In genomic region chrX:36989752-36990404, GRCm38 (mm10) we compare ENCODE assay signal across 8 mouse cellular contexts. TPM values are rescaled to one million over a fixed set of nuclear protein-coding genes. Genes with fewer than 3 reads are reported as not detected.
DNase-seq lines count a peak whose midpoint lies in the region; ATAC-seq and TF ChIP-seq lines count a peak whose summit lies in the region.

No protein-coding gene starts in this region.

- H3K27me3 ChIP-seq in forebrain, embryonic 13.5 days: no peaks in the 10 kb centered on the region
- no peaks in the 10 kb centered on the region for H3K27me3 ChIP-seq in liver, embryonic 13.5 days

- H3K4me2 ChIP-seq in forebrain, embryonic 13.5 days: peak overlapping the region; percentile 64
- peak overlapping the region; percentile 73 for H3K4me2 ChIP-seq in liver, embryonic 13.5 days

- peaks cover 12% of the 10 kb centered on the region for H3K4me1 ChIP-seq in bone marrow macrophage, adult 2 months (ENCODE audit: control insufficient read depth, insufficient read depth, low read length)
- no peaks in the 10 kb centered on the region for H3K4me1 ChIP-seq in forebrain, embryonic 13.5 days
- no peaks in the 10 kb centered on the region for H3K4me1 ChIP-seq in liver, embryonic 13.5 days (replicated peaks)

- peak overlapping the region; percentile 71 for H3K9ac ChIP-seq in forebrain, embryonic 13.5 days
- peak overlapping the region; percentile 53; the same call in 1 of the 2 replicates for H3K9ac ChIP-seq in liver, embryonic 13.5 days

- no peaks in the 10 kb centered on the region for H3K36me3 ChIP-seq in forebrain, embryonic 13.5 days (ENCODE audit: poor library complexity, severe bottlenecking)
- H3K36me3 ChIP-seq in liver, embryonic 13.5 days: no peaks in the 10 kb centered on the region

- no peak for TF ChIP-seq CTCF in left cerebral cortex, adult 2 months (IDR thresholded peaks at IDR 0.05)
- no peak for TF ChIP-seq CTCF in bone marrow macrophage, adult 2 months (IDR thresholded peaks at IDR 0.05; ENCODE audit: low read depth, low read length)

- H3K9me3 ChIP-seq in forebrain, embryonic 13.5 days (replicated peaks): no peaks in the 10 kb centered on the region
- no peaks in the 10 kb centered on the region for H3K9me3 ChIP-seq in liver, embryonic 13.5 days (replicated peaks)

- 23% methylated on average over 7 of the region's 11 CpGs for WGBS in forebrain, embryonic 13.5 days
- 23% methylated on average over 7 of the region's 11 CpGs for WGBS in liver, embryonic 13.5 days (ENCODE audit: insufficient replicate concordance)

- intact Hi-C loops in left cerebral cortex, adult 2 months (cut with DNase I): loop anchor here (5.0 kb wide), 1 partner anchor 32 kb away; no protein-coding TSS in a partner anchor
- intact Hi-C loops in left cerebral cortex, postnatal 4 days (cut with DNase I): no loop called here

- ATAC-seq in forebrain, embryonic 13.5 days: peak; percentile 50
- ATAC-seq in liver, embryonic 13.5 days (ENCODE audit: low read depth): peak; percentile 37; the same call in 1 of the 2 replicates

- no peak overlapping the region for H3K27ac ChIP-seq in left cerebral cortex, adult 2 months
- H3K27ac ChIP-seq in bone marrow macrophage, adult 2 months (ENCODE audit: insufficient read depth, low read depth, low read length): no peak overlapping the region
- H3K27ac ChIP-seq in forebrain, embryonic 13.5 days: peak overlapping the region; percentile 75; the same call in 1 of the 2 replicates
- H3K27ac ChIP-seq in liver, embryonic 13.5 days: no peak overlapping the region

- DNase-seq in left cerebral cortex, adult 2 months (ENCODE audit: extremely low spot score in 1 of 2, low spot score in 2 of 2): peak in 1 of 2 experiments; percentile 11
- no peak for DNase-seq in left cerebral cortex, postnatal 4 days
- peak; percentile 3 for DNase-seq in liver, embryonic 13.5 days
- DNase-seq in thymus, postnatal 14 days: peak; percentile 59
- DNase-seq in retina, embryonic 14.5 days (ENCODE audit: low spot score): no peak
- DNase-seq in layer of hippocampus, postnatal 36 days: no peak

- H3K4me3 ChIP-seq in left cerebral cortex, adult 2 months: peak overlapping the region; percentile 58
- H3K4me3 ChIP-seq in bone marrow macrophage, adult 2 months (ENCODE audit: insufficient read depth, low read length): peak overlapping the region; percentile 61
- H3K4me3 ChIP-seq in forebrain, embryonic 13.5 days: peak overlapping the region; percentile 56
- H3K4me3 ChIP-seq in liver, embryonic 13.5 days (replicated peaks): peak overlapping the region; percentile 65

- TF ChIP-seq POLR2A in bone marrow macrophage, adult 2 months (IDR thresholded peaks at IDR 0.05; ENCODE audit: borderline replicate concordance, low read depth, low read length): no peak

RNA-seq across cellular contexts. Expression of gene Sept6, which starts 1.7 kb away (rescaled TPM):
- total RNA-seq in left cerebral cortex, adult 2 months (2021): 10 to 100 TPM; 56.9 to 59.2 TPM
- 10 to 100 TPM; 91.6 to 96.5 TPM for total RNA-seq in left cerebral cortex, postnatal 4 days (2021)
- 10.2 and 10.5 TPM in 2 replicates for polyA plus RNA-seq in bone marrow macrophage, adult 2 months (2012; ENCODE audit: insufficient read depth, insufficient read length, missing spikeins)
- 41.9 and 49.5 TPM in 2 replicates for polyA plus RNA-seq in forebrain, embryonic 13.5 days (2015; fragmentation: Nextera tagmentation; extraction: Ambion mirVana)
- polyA plus RNA-seq in liver, embryonic 13.5 days (2015; fragmentation: Nextera tagmentation; extraction: Ambion mirVana): 5.0 and 5.9 TPM in 2 replicates
- 10 to 100 TPM; 47.4 to 49.1 TPM for total RNA-seq in layer of hippocampus, postnatal 36 days (2021)

RNA-seq across cellular contexts. Expression of gene Sowahd, which starts 58.8 kb away (rescaled TPM):
- total RNA-seq in left cerebral cortex, adult 2 months (2021): not detected
- not detected for total RNA-seq in left cerebral cortex, postnatal 4 days (2021)
- polyA plus RNA-seq in bone marrow macrophage, adult 2 months (2012; ENCODE audit: insufficient read depth, insufficient read length, missing spikeins): not detected in 2 replicates
- not detected in 2 replicates for polyA plus RNA-seq in forebrain, embryonic 13.5 days (2015; fragmentation: Nextera tagmentation; extraction: Ambion mirVana)
- 0.14 TPM in 1 of 2 replicates, not detected in the other for polyA plus RNA-seq in liver, embryonic 13.5 days (2015; fragmentation: Nextera tagmentation; extraction: Ambion mirVana)
- not detected for total RNA-seq in layer of hippocampus, postnatal 36 days (2021)

Comparison
In these comparisons a context has a peak if more than half of its experiments do, and no peak if none do; other contexts are left out.
1. DNase-seq: peak in liver, embryonic 13.5 days (single experiment) and thymus, postnatal 14 days (single experiment); none in left cerebral cortex, postnatal 4 days (single experiment), retina, embryonic 14.5 days (single experiment) and layer of hippocampus, postnatal 36 days (0 of 2).
2. Peak in every context shown above with its lines, with median percentiles within 50 percentile points of each other: H3K4me3 ChIP-seq.